Mouse (Mus musculus): ENCODE data around the gene Zhx3.

DNA sequence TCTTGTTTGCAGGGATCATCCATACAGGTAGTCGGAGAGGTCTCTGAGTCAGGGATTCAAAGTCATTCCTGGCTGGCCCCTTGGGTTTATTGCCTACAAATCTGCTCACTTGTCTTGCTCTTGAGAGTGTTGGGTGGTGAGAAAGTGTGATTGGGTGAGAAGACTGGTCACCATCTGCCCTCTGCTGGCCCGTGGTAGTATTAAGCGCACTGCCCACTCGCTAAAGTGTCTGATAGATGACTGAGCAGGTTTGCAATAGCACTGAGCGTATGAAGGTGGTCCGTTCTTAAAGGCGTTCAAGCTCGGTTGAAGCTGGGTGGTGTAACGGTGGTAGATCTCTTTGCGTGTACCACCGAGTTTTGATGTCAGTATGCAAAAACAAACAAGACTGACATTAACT is 14.5 kb upstream of the Zhx3 start:
- TF ChIP-seq CTCF (IDR thresholded peaks at IDR 0.05; ENCODE audit: insufficient read depth, low read length): peak; percentile 98
- no peak for TF ChIP-seq POLR2A (IDR thresholded peaks at IDR 0.05; ENCODE audit: borderline replicate concordance, extremely low read depth, low read depth, low read length)

All from lung, adult 2 months (tissue).